Mouse (Mus musculus) monocyte, adult 5-6 weeks (primary cell): ENCODE results near the gene Arfrp1. TPM values are rescaled to one million over a fixed set of nuclear protein-coding genes. Genes with fewer than 3 reads are reported as not detected.
A peak's percentile ranks its signal among the peaks of the same experiment; 100 is the strongest.

Experiments used
- ATAC-seq: fragments of 153-309, 156-312 bp; replicated peaks from 2 replicates; pipeline ENCODE4 v1.8.0; 2017; ENCODE audit warnings: mild to moderate bottlenecking; ENCODE audit not compliant: low TSS enrichment, insufficient number of reproducible peaks, severe bottlenecking, poor library complexity, low FRiP score
- total RNA-seq: library from RNA; stranded (forward); fragments of 200-1000, 200-491, 200-594 nt; gene quantifications from 3 replicates; pipeline ENCODE4 v1.2.3, GENCODE M21; 2017

The Arfrp1 gene
- 51.2 to 71.0 TPM (median 67.9 TPM) in 3 replicates for total RNA-seq

DNA sequence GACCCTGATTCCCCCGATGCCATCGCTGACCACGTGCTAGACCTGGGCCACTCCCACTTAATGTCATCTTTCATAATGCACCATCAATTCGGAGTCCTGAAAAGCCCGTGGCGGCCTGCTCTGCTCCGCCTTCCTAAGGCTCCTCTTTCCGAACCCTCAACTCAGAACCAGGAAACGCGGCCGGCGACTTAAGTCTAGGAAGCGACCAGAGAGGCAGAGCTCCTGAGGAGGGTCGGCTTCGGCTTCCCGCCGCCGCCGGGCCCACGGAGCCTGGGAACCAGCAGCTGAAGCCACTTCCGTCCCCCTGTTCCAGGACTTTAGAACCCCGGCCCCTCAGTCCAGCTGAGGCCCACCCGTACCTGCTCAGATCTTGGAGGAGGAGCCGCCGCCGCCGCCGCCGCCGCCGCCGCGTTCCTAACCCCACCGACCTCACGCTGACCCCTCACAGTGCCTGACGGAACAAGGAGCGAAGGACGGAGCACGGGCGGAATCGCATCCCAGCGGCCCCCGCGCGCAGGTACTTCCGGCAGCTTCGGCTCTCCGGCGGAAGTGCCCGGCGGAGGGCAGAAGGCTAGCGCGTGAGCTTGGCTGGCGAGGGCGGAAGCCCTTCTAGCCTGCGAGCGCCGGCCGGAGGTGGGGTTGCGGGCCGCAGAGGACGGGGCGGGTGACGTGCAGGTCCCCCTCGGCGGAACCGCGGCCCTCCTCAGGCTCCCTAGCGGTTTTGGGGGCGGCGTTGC lies at the start of gene Arfrp1, which contains the start of gene Zgpat:
TSS of gene Arfrp1 (minus strand) at position 545 of the 737 bp plus-strand sequence.
TSS of gene Zgpat (plus strand) at position 69 of the 737 bp plus-strand sequence.
- ATAC-seq: peak; percentile 70

DNA sequence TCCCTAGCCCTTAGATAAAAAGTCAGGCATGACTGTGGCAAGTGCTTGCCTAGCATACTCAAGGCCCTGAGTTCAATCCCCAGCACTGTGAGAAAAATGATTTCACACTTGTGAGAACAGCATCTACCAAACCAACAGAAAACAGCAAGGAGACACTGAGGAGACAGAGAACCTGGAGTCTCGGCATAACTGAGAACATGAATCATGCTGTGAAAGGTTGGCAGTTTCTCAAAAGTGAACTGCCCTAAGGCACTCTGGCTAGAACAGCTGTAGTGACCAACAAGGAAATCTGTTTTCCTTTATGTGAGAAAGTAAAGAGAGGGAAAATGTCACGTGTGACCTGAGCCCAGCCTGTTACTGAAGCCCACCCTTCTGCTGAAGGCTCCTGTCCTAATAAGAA lies 47.9 kb upstream of the Arfrp1 start:
- no peak for ATAC-seq

DNA sequence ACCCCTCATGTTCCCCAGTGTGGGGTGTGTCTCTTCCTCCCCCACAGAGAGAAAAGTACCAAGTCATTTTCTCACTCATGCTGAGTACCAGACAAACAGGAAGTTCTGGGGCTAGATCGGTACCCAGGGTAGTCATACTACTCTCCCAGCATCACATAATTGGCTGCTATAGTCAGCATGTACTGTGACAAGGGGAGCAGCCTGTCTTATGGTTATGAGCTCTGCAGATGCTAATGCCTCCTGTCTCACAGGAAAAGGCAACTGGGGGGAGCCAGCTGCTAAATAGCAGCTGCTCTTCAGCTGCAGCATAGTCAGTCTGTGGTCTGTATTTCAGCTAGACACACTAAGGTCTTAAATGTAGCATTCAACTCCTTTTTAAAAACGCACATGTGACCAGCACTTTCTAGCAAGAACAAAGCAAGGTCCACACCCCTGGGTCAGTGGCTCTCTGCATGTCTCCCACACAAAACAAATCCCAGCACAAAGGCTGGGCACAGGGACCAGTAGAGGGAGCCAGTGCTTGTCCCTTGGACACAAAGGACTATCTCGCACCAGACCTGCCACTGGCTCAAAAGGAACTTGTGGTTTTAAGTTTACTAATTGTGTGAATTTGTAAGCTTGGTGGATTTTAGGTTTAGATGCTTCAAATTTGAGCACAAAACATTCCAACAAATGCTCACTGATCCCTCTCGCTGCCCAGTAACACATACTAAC lies 45.7 kb upstream of the Arfrp1 start:
- ATAC-seq: peak; percentile 84

DNA sequence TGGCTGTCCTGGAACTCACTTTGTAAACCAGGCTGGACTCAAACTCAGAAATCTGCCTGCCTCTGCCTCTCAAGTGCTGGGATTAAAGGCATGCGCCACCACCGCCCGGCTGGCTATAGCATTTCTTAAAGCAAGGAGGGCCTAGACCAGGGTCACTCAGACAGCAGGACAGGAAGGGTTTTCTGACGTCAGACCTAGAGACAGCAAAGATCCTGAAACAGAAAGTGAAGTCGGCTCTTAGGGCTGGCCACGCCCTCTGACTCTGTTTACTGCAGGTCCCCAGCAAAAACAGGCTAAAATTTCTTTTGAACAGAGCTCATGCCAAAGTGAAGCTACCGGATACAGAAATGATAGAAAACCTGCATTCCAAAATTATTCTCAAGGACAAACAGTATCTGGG lies 44.4 kb upstream of the Arfrp1 start:
- ATAC-seq: no peak

DNA sequence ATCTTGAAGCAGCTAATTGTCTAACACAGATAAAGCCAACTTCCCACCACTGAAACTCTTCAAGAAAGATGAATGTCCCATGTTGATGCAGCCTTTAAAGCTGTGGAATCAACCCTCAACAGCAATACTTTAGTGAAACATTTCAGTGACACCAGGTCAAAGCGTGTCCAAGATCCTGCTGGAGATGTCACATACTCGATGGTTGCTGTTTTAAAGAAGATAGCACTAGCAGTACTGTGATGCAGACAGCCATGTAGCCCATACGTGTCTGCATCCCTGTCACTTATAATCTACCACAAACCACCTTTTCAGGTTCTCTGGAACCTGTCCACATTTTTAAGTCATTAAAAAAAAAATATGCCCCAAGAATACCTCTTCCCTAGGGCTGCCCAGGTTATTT lies 38.5 kb upstream of the Arfrp1 start:
- ATAC-seq: no peak

DNA sequence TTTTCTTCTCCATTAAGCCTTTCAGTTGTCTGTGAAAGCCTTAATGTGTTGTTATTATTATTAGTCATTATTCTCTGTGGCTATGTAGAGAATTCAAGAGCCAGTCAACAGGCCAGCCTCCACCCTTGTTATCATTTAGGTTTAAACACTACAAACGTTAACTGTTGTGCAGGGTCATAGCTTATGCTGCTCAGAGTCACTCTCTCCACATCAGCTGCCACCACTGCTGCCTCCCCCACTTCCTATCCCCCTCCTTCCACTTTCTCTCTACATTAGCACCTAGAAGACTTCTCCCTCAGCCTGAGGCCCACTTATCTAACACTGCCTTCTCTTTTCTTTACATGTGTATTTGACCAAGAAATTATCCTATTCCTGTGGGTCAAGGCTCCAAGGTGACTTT lies 36.3 kb upstream of the Arfrp1 start:
- ATAC-seq: no peak

DNA sequence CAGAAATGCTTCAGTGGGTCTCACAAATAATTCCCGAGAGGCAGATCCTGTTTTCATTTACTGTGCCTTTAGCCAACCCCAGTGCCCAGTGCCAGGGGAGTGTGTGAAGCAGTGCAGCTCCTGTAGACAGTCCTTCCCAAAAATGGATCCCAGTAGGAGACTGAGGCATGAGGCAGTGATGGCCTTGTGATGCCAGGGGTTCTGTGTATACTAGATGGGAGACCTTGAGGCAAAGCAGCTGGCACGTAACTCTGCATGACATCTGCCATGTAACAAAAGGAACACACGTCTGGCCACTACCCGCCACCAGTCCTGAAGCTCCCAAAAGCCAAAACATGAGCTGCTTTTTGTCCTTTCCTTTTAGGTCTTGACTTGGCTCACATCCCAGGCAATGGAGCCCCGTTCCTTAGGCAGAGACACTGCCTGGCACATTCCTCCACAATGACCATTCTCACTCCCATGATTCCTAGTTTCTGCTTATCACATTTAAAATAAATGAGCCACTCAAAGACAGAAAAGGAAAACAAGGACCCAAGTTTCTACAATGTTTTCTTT lies 32.1 kb upstream of the Arfrp1 start:
- no peak for ATAC-seq

DNA sequence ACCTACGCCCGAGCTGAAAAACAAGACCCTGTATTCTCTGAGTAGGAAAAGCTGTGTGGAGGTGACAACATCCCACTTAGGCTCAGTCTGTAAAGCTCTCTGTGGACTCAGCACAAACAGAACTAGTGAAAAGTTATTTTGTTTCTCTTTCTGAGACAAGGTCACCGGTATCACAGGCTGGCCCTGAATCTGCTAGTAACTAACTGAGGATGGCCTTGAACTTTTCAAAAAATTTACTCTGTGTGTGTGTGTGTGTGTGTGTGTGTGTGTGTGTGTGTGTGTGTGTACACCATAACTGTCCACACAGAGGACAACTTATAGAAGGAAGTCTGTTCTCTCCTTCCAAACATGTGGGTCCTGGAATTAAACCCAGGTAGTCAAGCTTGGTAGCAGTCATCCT lies 28.9 kb upstream of the Arfrp1 start:
- ATAC-seq: no peak

DNA sequence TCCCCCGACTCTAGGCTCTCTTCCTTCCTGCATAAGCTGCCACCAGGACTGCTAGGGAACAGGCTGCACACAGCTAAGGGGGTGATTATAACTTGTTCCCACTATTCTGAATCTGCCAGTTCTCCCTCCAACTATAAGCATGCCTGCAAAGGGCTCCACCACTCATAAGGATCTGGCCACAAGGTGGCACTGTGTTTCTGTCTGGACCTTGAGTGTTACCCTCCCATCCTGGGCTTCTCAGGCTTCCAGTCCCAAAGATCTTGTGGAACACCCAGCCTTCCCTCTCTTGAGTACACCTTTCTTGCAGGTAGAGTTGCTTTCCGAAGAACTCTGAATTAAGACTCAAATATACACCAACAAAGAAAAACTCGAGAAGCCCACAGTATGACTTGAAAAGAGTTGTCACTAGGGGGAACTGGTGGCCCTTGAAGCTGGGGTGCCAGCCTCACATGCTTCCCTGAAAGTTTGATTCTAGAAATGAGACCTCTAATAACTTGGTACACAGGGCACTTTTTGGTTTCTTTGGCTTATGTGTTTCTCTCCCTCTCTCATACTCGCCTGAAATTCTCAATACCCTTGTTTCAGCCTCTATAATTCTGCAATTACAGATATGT lies 27.5 kb upstream of the Arfrp1 start:
- peak; percentile 70 for ATAC-seq

DNA sequence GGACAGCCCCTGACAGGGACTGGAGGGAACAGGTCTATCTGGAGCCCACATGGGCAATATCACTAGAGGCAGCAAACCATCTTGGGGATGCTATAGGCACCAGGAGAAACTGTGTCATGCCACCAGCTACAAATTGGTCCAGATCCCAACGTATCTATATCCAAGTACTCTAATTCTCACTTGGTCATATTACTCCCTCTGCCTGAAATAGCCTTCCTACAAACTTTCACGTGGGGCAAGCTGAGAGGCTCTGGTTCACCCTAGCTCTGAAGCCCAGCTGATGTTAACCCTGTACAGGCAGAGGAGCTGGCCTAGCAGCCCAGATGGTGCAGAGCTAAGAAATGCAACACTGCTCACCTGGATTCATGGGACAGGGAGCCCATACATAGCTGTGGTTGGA lies 26.3 kb upstream of the Arfrp1 start:
- ATAC-seq: no peak

DNA sequence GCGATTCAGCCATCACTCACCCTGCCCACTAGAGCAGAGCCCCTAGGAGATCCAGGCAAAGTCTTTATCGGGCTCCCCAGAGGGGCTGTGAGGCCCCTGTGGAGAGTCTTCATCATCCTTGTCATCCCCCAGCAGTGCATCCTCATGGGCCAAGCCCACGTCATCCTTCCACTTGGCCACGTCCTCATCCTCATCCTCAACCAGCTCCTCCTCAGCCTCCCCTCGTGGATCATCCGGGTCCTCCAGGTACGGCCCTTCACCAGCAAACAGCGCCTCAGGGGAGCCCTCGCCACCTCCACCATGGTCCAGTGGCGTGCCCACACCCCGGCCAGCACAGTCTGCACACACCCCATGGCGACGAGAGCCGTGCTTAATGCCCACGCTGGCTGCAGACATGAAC lies 25.8 kb upstream of the Arfrp1 start:
- ATAC-seq: 0 out of 2 replicates have a peak, but pooled peaks have one; percentile 10

DNA sequence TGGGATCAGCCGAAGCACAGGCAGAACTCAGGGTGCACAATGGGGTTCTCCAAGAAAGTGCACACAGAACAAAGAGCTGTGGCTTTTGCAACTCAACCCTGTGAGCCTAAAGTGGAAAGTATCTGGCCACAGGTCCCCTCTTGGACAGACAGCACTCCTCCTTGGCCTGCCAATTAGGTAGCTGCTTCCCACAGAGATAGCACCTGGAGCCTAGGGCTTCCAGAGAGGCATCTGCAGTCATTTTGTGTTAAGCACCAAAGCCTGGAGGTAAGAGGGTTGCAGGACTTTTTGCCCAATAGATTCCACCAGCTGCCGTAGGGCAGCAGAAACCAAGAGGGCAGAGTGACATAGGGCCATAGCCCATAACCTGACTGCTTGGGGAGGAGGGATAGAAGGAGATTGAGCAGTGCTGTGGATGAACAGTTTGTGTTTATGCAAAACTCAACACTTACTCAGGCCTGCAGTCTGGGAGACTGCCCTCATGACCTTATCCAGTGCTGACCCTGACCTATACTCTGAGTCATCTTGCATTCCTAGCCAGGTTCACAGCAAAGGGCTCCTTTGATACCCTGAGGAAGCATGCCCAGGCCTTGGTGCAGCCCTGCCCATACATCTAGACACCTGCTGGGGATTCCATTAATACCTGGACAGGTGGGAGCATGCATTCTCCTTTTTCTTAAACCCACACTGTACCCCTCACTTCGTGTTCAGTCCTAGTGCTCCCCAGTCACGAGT lies 25.1 kb upstream of the Arfrp1 start:
- ATAC-seq: no peak

DNA sequence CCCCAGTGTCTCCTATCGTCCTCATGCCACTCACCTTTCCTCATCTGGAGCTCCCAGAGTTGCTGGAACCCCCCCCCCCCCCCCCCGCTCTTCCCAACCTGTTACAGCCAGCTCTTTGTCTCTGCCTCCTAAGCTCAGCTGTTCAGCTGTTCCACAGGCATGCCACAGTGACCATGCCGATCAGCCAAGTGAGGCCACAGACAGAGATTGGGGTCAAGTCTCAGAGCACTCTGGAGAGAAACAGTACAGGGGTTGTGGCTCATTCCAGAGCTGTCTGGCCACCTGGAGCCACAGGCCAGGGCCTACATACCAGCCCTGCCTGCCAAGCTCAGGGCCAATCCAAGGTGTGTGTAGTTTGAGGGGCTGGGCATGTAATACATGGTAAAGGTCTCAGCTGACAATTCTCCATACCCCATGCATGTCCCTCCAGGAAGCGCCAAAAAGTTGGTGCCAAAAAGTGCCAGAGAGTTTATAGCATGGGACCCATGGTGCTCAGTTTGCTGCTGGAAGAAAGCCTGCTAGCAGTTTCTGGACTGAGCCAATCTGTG lies 21.5 kb upstream of the Arfrp1 start:
- ATAC-seq: no peak

DNA sequence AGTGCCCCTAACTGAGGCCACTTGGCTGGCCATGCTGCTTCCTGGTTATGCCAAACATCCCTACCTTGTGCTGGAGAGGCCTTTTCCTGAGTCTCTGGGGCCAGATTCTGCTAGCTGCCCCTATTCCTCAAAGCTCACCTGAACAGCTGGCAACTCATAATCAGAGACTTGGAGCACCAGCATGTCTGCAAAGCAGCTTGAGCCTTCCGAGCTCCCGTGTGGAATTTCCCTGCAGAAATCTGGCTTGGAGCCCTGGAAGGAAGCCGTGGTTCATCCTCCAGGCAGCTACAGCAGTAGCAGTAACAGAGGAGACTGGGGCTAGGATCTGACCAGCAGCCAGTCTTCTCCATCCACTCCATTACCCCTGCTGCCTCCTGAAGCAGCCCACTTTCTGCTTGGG lies 20.7 kb upstream of the Arfrp1 start:
- ATAC-seq: no peak

DNA sequence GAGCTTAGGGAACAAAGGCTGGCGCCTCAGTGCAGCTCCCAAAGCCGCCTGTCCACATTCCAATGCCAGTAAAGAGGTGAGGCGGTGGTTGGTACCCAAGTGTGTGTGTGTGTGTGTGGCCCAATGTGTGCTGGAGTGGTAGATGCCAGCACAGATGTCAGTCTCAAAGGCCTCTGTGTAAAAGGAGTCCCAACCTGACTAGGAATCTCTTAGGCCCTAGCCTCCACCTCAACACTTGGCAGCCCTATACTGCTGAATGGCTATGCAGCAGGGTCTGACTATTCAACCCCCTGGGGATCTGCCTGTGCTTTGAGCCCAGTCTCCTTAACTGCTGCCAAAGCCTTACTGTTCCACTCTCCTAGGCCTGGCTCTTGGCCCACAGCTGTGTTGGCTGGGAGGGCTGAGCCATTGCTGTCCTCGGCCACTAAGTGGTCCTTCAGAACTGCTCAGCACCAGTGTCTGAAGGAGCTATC lies 19.8 kb upstream of the Arfrp1 start:
- no peak for ATAC-seq

DNA sequence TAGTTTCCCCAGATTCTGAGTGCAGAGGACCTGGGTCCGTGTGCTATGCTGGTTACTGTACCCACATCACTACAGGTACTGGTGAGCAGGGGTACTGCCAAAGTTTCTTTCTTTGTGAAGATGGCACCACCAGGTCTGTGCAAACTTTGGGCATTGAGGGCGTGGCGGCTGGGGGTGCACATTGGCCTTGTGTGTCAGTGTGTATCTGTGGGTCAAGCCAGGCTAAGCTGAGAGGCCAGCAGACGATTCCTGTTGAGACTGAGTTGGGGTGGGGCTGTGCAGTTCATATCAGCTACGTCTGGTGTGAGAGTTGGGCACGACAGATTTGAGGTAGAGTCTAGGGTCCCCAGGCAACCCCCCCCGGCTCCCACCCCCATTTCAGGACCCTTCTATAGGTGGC lies 19.3 kb upstream of the Arfrp1 start:
- ATAC-seq: no peak

DNA sequence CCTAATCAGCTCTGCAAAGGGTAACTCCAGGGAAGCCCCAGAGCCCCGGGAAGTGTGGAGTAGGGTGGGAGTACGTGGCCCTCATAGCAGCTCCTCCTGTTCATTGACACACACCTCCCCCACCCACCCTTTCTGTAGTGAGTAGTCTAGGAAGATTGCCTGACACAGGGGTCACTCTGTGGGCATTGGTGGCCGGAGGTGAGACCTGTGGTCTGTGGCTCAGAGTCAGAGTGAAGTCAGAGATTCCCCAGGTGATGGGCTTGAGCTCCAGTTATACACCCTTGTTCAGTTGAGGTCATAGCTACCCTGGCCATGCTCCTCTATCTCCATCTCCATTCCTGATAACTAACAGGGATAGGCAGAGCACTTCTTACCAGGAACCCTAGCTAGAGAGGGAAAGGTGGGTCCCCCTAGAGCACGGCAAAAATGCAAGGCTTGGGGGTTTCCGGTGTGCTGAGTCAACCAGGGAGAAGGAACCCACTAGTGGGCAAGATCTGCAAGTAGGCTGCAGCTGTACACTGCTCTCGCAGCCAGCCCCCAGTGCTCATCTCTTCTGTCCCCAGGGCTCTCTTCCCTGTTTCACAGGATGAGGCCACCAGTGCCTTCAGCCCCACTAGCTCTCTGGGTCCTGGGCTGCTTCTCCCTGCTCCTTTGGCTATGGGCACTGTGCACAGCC lies 16.6 kb upstream of the Arfrp1 start:
- no peak for ATAC-seq

DNA sequence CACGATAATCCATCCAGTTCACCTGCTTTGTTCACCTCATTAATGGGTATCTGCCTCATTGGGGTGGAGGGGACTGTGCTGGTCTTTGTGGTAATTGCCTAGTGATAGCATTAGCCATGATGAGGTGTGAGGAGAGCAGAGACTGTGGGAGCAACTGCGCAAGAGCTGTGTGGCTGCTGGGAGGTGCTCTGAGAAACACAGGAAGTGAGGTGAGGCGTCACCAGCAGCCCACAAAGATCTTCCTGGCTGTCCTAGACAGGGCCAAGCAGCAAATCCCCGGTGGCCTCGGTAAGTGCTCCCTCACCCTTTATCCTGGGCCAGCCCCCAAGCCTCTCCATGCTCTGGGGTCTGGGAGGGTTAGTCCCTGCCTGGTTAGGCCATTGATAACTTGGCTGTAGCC lies 15.9 kb upstream of the Arfrp1 start:
- 0 out of 2 replicates have a peak, but pooled peaks have one; percentile 29 for ATAC-seq
